Mouse (Mus musculus) MEL (cell line): Measurements from ENCODE around the gene Efcab1. TPM values are rescaled to one million over a fixed set of nuclear protein-coding genes. Genes with fewer than 3 reads are reported as not detected.
"Not testable (repeated sequence)": the region's sequence is repeated elsewhere in the genome, so short reads cannot be mapped to it uniquely, and the experiment has no call there.

ENCODE experiments used
- DNase-seq: peaks from one replicate; pipeline ENCODE4 v3.0.0; 2011; ENCODE audit warnings: low read depth, low spot score
- H3K27ac ChIP-seq: 2 replicates; pipeline ENCODE4 v1.5.1; 2012; ENCODE audit warnings: low read depth, mild to moderate bottlenecking, control low read depth, low read length, moderate library complexity; ENCODE audit not compliant: control insufficient read depth
- H3K27me3 ChIP-seq, 2 experiments: fragments of 150-350 bp in 1 of 2; sonication (generic) in 1 of 2; 2 replicates each; pipeline ENCODE4 v1.6.1; 2012; ENCODE audit warnings: low read length in 2 of 2, mild to moderate bottlenecking in 2 of 2, improper control_type of control experiment in 1 of 2, moderate library complexity in 1 of 2; ENCODE audit not compliant: insufficient read depth in 2 of 2, control insufficient read depth in 1 of 2
- H3K36me3 ChIP-seq, 2 experiments: 2 replicates each; pipeline ENCODE4 v1.6.1; 2012 to 2014; ENCODE audit warnings: low read length in 2 of 2, improper control_type of control experiment in 1 of 2, inconsistent platforms in 1 of 2, mild to moderate bottlenecking in 1 of 2; ENCODE audit not compliant: insufficient read depth in 2 of 2, control insufficient read depth in 1 of 2
- H3K4me1 ChIP-seq, 2 experiments: fragments of 150-350 bp in 1 of 2; sonication (generic) in 1 of 2; 2 replicates each; pipeline ENCODE4 v1.6.1; 2012; ENCODE audit warnings: low read length in 2 of 2, improper control_type of control experiment in 1 of 2, mild to moderate bottlenecking in 1 of 2; ENCODE audit not compliant: insufficient read depth in 2 of 2, control insufficient read depth in 1 of 2
- H3K4me3 ChIP-seq, 2 experiments: fragments of 150-350 bp in 1 of 2; sonication (generic) in 1 of 2; 2 replicates each; pipeline ENCODE4 v1.5.1; 2012; ENCODE audit warnings: low read depth in 2 of 2, low read length in 2 of 2, mild to moderate bottlenecking in 2 of 2, moderate library complexity in 2 of 2, control low read depth in 1 of 2, improper control_type of control experiment in 1 of 2; ENCODE audit not compliant: control insufficient read depth in 1 of 2, insufficient read depth in 1 of 2
- H3K79me2 ChIP-seq: 2 replicates; pipeline ENCODE4 v1.6.1; 2012; ENCODE audit warnings: mild to moderate bottlenecking, low read length, moderate library complexity; ENCODE audit not compliant: control insufficient read depth, poor library complexity, insufficient read depth
- H3K9ac ChIP-seq: 2 replicates; pipeline ENCODE4 v1.6.1; 2012; ENCODE audit warnings: low read depth, mild to moderate bottlenecking, control low read depth, low read length, moderate library complexity; ENCODE audit not compliant: control insufficient read depth, poor library complexity, severe bottlenecking
- H3K9me3 ChIP-seq: fragments of 150-350 bp; sonication (generic); replicated peaks from 2 replicates; pipeline ENCODE4 v1.6.1; 2012; ENCODE audit warnings: mild to moderate bottlenecking, low read length, improper control_type of control experiment, moderate library complexity; ENCODE audit not compliant: insufficient read depth
- BHLHE40 ChIP-seq: IDR thresholded peaks from 2 replicates; pipeline ENCODE4 v1.6.1; 2012; ENCODE audit warnings: low read depth, mild to moderate bottlenecking, inconsistent platforms, low read length, improper control_type of control experiment, borderline replicate concordance
- CHD2 ChIP-seq: IDR thresholded peaks from 2 replicates; pipeline ENCODE4 v1.6.1; 2011; ENCODE audit warnings: low read length, improper control_type of control experiment
- EP300 ChIP-seq, 2 experiments: IDR thresholded peaks; 2 replicates each; pipeline ENCODE4 v1.6.1; 2011; ENCODE audit warnings: improper control_type of control experiment in 2 of 2, low read length in 2 of 2, low read depth in 1 of 2, mild to moderate bottlenecking in 1 of 2
- GABPA ChIP-seq: IDR thresholded peaks from 2 replicates; pipeline ENCODE4 v1.6.1; 2012; ENCODE audit warnings: low read depth, mild to moderate bottlenecking, inconsistent platforms, low read length, improper control_type of control experiment, moderate library complexity
- GATA1 ChIP-seq: IDR thresholded peaks from 2 replicates; pipeline ENCODE4 v1.6.1; 2011; ENCODE audit warnings: low read depth, low read length, improper control_type of control experiment
- HCFC1 ChIP-seq: IDR thresholded peaks from 2 replicates; pipeline ENCODE4 v1.6.1; 2012; ENCODE audit warnings: low read depth, mild to moderate bottlenecking, inconsistent platforms, low read length, improper control_type of control experiment, moderate library complexity
- KAT2A ChIP-seq: conservative IDR thresholded peaks from 2 replicates; pipeline ENCODE4 v1.6.1; 2012; ENCODE audit warnings: low read depth, low read length, improper control_type of control experiment, inconsistent platforms
- MAFK ChIP-seq: IDR thresholded peaks from 2 replicates; pipeline ENCODE4 v1.6.1; 2011; ENCODE audit warnings: low read depth, mild to moderate bottlenecking, low read length, improper control_type of control experiment, borderline replicate concordance
- MAX ChIP-seq: IDR thresholded peaks from 2 replicates; pipeline ENCODE4 v1.6.1; 2011; ENCODE audit warnings: low read length, improper control_type of control experiment
- MEF2A ChIP-seq: IDR thresholded peaks from 2 replicates; pipeline ENCODE4 v1.6.1; 2014; ENCODE audit warnings: low read depth, mild to moderate bottlenecking, inconsistent platforms, low read length, improper control_type of control experiment; ENCODE audit not compliant: poor library complexity, insufficient replicate concordance, severe bottlenecking; ENCODE audit errors: extremely low read depth
- MYC ChIP-seq: IDR thresholded peaks from 2 replicates; pipeline ENCODE4 v1.6.1; 2011; ENCODE audit warnings: low read depth, mild to moderate bottlenecking, low read length, improper control_type of control experiment, moderate library complexity
- NELFE ChIP-seq: IDR thresholded peaks from 2 replicates; pipeline ENCODE4 v1.6.1; 2011; ENCODE audit warnings: low read depth, low read length, improper control_type of control experiment
- NRF1 ChIP-seq: IDR thresholded peaks from 2 replicates; pipeline ENCODE4 v1.6.1; 2014; ENCODE audit warnings: low read depth, mild to moderate bottlenecking, inconsistent platforms, low read length, improper control_type of control experiment, moderate library complexity; ENCODE audit not compliant: poor library complexity, insufficient read depth, severe bottlenecking
- POLR2A ChIP-seq, 2 experiments: IDR thresholded peaks; 2 replicates each; pipeline ENCODE4 v1.6.1; 2011 to 2012; ENCODE audit warnings: low read length in 2 of 2, mild to moderate bottlenecking in 2 of 2, control low read depth in 1 of 2, improper control_type of control experiment in 1 of 2, low read depth in 1 of 2, moderate library complexity in 1 of 2; ENCODE audit not compliant: control insufficient read depth in 1 of 2, insufficient read depth in 1 of 2, poor library complexity in 1 of 2
- RAD21 ChIP-seq: IDR thresholded peaks from 2 replicates; pipeline ENCODE4 v1.6.1; 2011; ENCODE audit warnings: mild to moderate bottlenecking, low read depth, low read length, improper control_type of control experiment
- SIN3A ChIP-seq: IDR thresholded peaks from 2 replicates; pipeline ENCODE4 v1.6.1; 2012; ENCODE audit warnings: low read length, improper control_type of control experiment, inconsistent platforms
- TAL1 ChIP-seq: IDR thresholded peaks from 2 replicates; pipeline ENCODE4 v1.6.1; 2012; ENCODE audit warnings: mild to moderate bottlenecking, inconsistent platforms, low read length, moderate library complexity, mixed read lengths
- TCF12 ChIP-seq: IDR thresholded peaks from 2 replicates; pipeline ENCODE4 v1.6.1; 2014; ENCODE audit warnings: low read depth, mild to moderate bottlenecking, inconsistent platforms, low read length, improper control_type of control experiment, moderate library complexity
- UBTF ChIP-seq: IDR thresholded peaks from 2 replicates; pipeline ENCODE4 v1.6.1; 2012; ENCODE audit warnings: low read depth, mild to moderate bottlenecking, inconsistent platforms, low read length, improper control_type of control experiment, moderate library complexity, borderline replicate concordance; ENCODE audit not compliant: insufficient read depth
- USF1 ChIP-seq: IDR thresholded peaks from 2 replicates; pipeline ENCODE4 v1.6.1; 2014; ENCODE audit warnings: low read depth, mild to moderate bottlenecking, inconsistent platforms, low read length, improper control_type of control experiment, moderate library complexity
- ZC3H11A ChIP-seq: IDR thresholded peaks from 2 replicates; pipeline ENCODE4 v1.6.1; 2012; ENCODE audit warnings: low read depth, mild to moderate bottlenecking, inconsistent platforms, low read length, improper control_type of control experiment
- polyA plus RNA-seq, 2 experiments: library from polyadenylated mRNA; stranded (reverse) in 1 of 2; unstranded in 1 of 2; fragments of >175 nt in 1 of 2; fragments of >200 nt in 1 of 2; gene quantifications; 2 replicates each; pipeline versions ENCODE4 v1.2.1 to v1.2.4; 2012; ENCODE audit warnings: low replicate concordance in 2 of 2, low read depth in 1 of 2; ENCODE audit not compliant: insufficient read length in 2 of 2, insufficient read depth in 1 of 2, missing spikeins in 1 of 2
- total RNA-seq: library from RNA; depleted of rRNA; stranded (reverse); fragments of 300-350 nt; gene quantifications from 2 replicates; pipeline ENCODE4 v1.2.3, GENCODE M21; 2012

The Efcab1 gene
- total and polyA plus RNA-seq, 3 experiments = not detected

- Histone ChIP-seq H3K27ac (no peak overlapping the region), H3K79me2 (no peaks in the 10 kb centered on the region), H3K9ac (no peak overlapping the region), H3K27me3 (no peaks in the 10 kb centered on the region), H3K4me1 (no peaks in the 10 kb centered on the region), H3K36me3 (no peaks in the 10 kb centered on the region), H3K9me3 (no peaks in the 10 kb centered on the region), H3K4me3 (no peak overlapping the region)
- TF ChIP-seq TAL1 = no peak
- no peak for TF ChIP-seq CHD2
- TF ChIP-seq MAFK = no peak
- TF ChIP-seq TCF12 = no peak
- TF ChIP-seq BHLHE40 = no peak
- no peak for TF ChIP-seq GABPA
- TF ChIP-seq USF1 = no peak
- DNase-seq = no peak
These were observed 34.5 kb downstream of the Efcab1 start for GRCm38 (mm10) chr16:14940898-14941297.

- TF ChIP-seq TAL1 = no peak
- no peak for TF ChIP-seq UBTF
- Histone ChIP-seq H3K79me2 (no peaks in the 10 kb centered on the region), H3K9ac (no peak overlapping the region), H3K36me3 (no peaks in the 10 kb centered on the region), H3K9me3 (no peaks in the 10 kb centered on the region), H3K27me3 (no peaks in the 10 kb centered on the region), H3K27ac (no peak overlapping the region), H3K4me1 (no peaks in the 10 kb centered on the region), H3K4me3 (no peak overlapping the region)
- DNase-seq = no peak
These were observed 37.1 kb downstream of the Efcab1 start for GRCm38 (mm10) chr16:14943530-14943929.

- H3K4me1 ChIP-seq, H3K4me3 ChIP-seq, H3K9ac ChIP-seq, H3K36me3 ChIP-seq, H3K79me2 ChIP-seq, DNase-seq, H3K27me3 ChIP-seq, H3K27ac ChIP-seq, H3K9me3 ChIP-seq: not testable (repeated sequence)
These were observed 41.2 kb downstream of the Efcab1 start for GRCm38 (mm10) chr16:14947561-14947960.

GRCm38 (mm10) chr16:14951894-14952293 lies 45.5 kb downstream of the Efcab1 start:
- TF ChIP-seq MAFK = no peak
- TF ChIP-seq MAX = no peak
- no peak for TF ChIP-seq GATA1
- no peak for TF ChIP-seq POLR2A (IDR thresholded peaks at IDR 0.05; ENCODE audit: control insufficient read depth in 1 of 2, insufficient read depth in 1 of 2, low read depth in 1 of 2, low read length in 2 of 2, poor library complexity in 1 of 2)
- no peak for TF ChIP-seq ZC3H11A
- TF ChIP-seq RAD21 = no peak
- no peak for TF ChIP-seq SIN3A
- no peak for TF ChIP-seq HCFC1
- no peak for TF ChIP-seq KAT2A
- no peak for TF ChIP-seq NRF1
- no peak for TF ChIP-seq EP300 (IDR thresholded peaks at IDR 0.05; ENCODE audit: low read depth in 1 of 2, low read length in 2 of 2)
- TF ChIP-seq TAL1 = no peak
- no peak for TF ChIP-seq NELFE
- no peak for TF ChIP-seq MEF2A
- TF ChIP-seq MYC = no peak
- no peak for DNase-seq
- Histone ChIP-seq H3K36me3 (no peaks in the 10 kb centered on the region), H3K9ac (no peak overlapping the region), H3K9me3 (no peaks in the 10 kb centered on the region), H3K79me2 (no peaks in the 10 kb centered on the region), H3K27ac (no peak overlapping the region), H3K4me1 (no peaks in the 10 kb centered on the region), H3K27me3 (no peaks in the 10 kb centered on the region), H3K4me3 (no peak overlapping the region)
